Mouse (Mus musculus) megakaryocyte-erythroid progenitor cell, adult 5-6 weeks (primary cell): ENCODE data around the gene Serinc2. TPM values are rescaled to one million over a fixed set of nuclear protein-coding genes. Genes with fewer than 3 reads are reported as not detected.
A peak's percentile ranks its signal among the peaks of the same experiment; 100 is the strongest.

ENCODE experiments used
- ATAC-seq: replicated peaks from 2 replicates; pipeline ENCODE4 v1.8.0; 2016; ENCODE audit warnings: mild to moderate bottlenecking, inconsistent platforms; ENCODE audit not compliant: severe bottlenecking, poor library complexity, low FRiP score, low TSS enrichment
- total RNA-seq, 2 experiments: library from RNA; stranded (forward) in 1 of 2; stranded (reverse) in 1 of 2; fragments of 200-1000, 215-1000 nt in 1 of 2; fragments of >200 nt in 1 of 2; fragmentation: Nextera tagmentation in 1 of 2; gene quantifications; 2 replicates each; pipeline ENCODE4 v1.2.3; 2014 to 2017

Gene Serinc2
- total RNA-seq, 2 experiments from 2014 or later, result not detected

DNA sequence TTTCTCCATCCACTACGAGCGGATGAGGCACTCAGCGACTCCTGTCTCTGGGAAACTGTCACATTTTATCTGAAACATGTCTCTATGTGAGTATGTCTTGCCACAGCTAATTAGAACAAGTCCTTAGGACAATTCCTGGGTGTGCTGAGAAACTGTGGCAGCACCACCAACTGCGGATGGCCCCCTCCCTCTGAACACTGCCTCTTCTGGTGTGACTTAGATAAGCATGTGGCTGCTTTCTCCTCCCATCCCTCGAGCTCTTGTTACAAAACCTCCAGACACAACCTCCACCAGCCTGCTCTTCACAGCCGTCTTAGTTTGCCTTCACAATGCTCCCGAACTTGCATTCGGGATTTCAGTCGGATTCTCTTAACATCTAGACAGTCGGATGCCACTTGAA is 65.1 kb downstream of the Serinc2 start:
- peak; percentile 74 for ATAC-seq

- ATAC-seq, result no peak
These were observed 65.8 kb downstream of the Serinc2 start for GRCm38 (mm10) chr4:130213197-130213596.

DNA sequence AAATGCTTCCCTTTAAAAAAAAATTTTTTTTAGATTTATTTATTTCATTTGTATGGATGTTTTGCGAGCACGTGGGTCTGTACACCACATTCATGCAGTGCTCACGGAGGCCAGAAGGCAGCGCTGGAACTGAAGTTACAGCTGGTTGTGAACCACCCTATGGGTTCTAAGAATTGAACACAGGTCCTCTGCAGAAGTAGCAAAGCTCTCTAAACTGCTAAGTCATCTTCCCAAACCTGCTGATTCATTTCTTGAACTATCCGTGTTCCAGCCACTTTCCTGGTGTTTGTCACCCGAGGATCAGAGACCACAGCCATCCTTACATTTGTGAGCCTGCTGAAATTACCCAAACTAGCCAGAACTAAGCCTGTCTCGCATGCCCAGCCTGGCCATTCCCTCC is 66.6 kb downstream of the Serinc2 start:
- ATAC-seq, result no peak

DNA sequence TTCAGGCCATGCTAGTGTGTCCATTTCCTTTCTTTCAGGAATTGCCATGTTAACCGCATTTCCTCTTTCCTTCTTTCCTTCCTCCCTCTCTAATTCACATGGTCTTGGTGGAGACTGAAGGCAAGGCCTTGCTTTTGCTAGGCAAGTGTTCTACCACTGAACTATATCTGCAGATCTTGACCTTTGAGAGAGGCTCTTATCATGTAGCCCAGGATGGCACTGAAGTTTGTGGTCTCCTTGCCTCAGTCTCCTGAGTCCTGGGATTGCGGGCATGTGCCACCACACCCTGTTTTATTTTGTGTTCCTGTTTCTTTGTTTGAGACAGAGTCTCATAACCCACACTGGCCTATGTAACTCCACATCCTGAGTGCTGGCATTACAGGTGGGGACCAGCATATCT is 67.1 kb downstream of the Serinc2 start:
- peak; percentile 38; the same call in 1 of the 2 replicates for ATAC-seq

Other genes starting within 250 kb of the Serinc2 start
- gene Col16a1, start 231.4 kb downstream of the Serinc2 start, total RNA-seq (2014; fragmentation: Nextera tagmentation), result 7.1 TPM in 1 of 2 replicates, not detected in the other
- 0.52 and 9.1 TPM in 2 replicates for gene Col16a1, start 231.4 kb downstream of the Serinc2 start, total RNA-seq (2017)
- 27.0 and 57.4 TPM in 2 replicates for gene Pef1, start 176.6 kb downstream of the Serinc2 start, total RNA-seq (2014; fragmentation: Nextera tagmentation)
- gene Pef1, start 176.6 kb downstream of the Serinc2 start, total RNA-seq (2017), result 8.8 and 15.2 TPM in 2 replicates
- gene Hcrtr1, start 139.8 kb downstream of the Serinc2 start, total RNA-seq (2014; fragmentation: Nextera tagmentation), result not detected in 2 replicates
- not detected in 2 replicates for gene Hcrtr1, start 139.8 kb downstream of the Serinc2 start, total RNA-seq (2017)
- 2.7 and 15.3 TPM in 2 replicates for gene Tinagl1, start 104.1 kb downstream of the Serinc2 start, total RNA-seq (2014; fragmentation: Nextera tagmentation)
- 1.8 and 2.7 TPM in 2 replicates for gene Tinagl1, start 104.1 kb downstream of the Serinc2 start, total RNA-seq (2017)
- not detected in 2 replicates for gene Gm853, start 56.8 kb downstream of the Serinc2 start, total RNA-seq (2014; fragmentation: Nextera tagmentation)
- gene Gm853, start 56.8 kb downstream of the Serinc2 start, total RNA-seq (2017), result not detected in 2 replicates
- not detected in 2 replicates for gene Fabp3, start 29.4 kb upstream of the Serinc2 start, total RNA-seq (2014; fragmentation: Nextera tagmentation)
- gene Fabp3, start 29.4 kb upstream of the Serinc2 start, total RNA-seq (2017), result not detected in 2 replicates
- not detected in 2 replicates for gene Gm10570, start 29.5 kb upstream of the Serinc2 start, total RNA-seq (2014; fragmentation: Nextera tagmentation)
- gene Gm10570, start 29.5 kb upstream of the Serinc2 start, total RNA-seq (2017), result not detected in 2 replicates
- gene Zcchc17, start 80.7 kb upstream of the Serinc2 start, total RNA-seq (2014; fragmentation: Nextera tagmentation), result 37.6 and 62.0 TPM in 2 replicates
- gene Zcchc17, start 80.7 kb upstream of the Serinc2 start, total RNA-seq (2017), result 80.6 and 99.6 TPM in 2 replicates
- 96.3 and 106 TPM in 2 replicates for gene Snrnp40, start 80.9 kb upstream of the Serinc2 start, total RNA-seq (2014; fragmentation: Nextera tagmentation)
- gene Snrnp40, start 80.9 kb upstream of the Serinc2 start, total RNA-seq (2017), result 83.7 and 96.3 TPM in 2 replicates